Mouse (Mus musculus) MN1 (cell line): Measurements from ENCODE around the gene Zc3h12c.
A peak's percentile ranks its signal among the peaks of the same experiment; 100 is the strongest.

Source experiments
- DNase-seq: peaks from one replicate; pipeline ENCODE4 v3.0.0-alpha.2; 2016; ENCODE audit warnings: low spot score

Gene Zc3h12c

DNA sequence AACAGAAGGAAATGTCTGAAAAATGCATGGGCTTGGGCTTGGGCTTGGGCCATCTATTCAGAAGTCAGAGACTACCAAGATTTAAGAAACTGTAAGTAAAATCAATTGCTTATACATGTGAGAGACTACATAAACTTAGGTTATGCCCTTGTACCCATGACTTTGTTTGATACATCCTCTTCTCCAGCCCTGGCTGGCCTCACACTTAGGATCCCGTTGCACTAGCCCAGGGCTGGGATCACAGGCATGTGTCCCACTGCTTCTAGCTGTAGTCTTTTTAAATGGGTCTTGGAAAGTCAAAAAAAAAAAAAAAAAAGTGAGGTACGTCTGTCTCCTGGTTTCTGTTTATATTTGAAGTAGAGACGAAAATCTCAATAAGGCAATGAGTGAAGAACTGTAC lies 1.3 kb downstream of the Zc3h12c start:
- DNase-seq = peak; percentile 14

- no peak for DNase-seq
Measured at GRCm38 (mm10) chr9:52165706-52166090, 2.7 kb downstream of the Zc3h12c start.

- no peak for DNase-seq
Measured at GRCm38 (mm10) chr9:52165076-52165705, 3.2 kb downstream of the Zc3h12c start.

DNA sequence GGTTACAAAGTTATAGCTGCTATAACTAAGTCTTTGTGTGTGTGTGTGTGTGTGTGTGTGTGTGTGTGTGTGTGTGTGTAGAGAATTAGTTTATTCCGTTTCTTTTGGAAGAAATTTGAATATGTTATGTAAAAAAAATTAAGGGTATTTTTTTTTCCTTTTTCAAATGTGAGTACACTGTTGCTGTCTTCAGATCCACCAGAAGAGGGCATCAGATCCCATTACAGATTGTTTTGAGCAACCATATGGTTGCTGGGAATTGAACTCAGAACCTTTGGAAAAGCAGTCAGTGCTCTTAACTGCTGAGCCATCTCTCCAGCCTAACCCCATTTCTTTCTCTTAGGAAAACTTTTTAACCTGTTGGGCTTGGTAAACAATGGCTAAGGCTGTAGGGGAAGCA lies 7.9 kb downstream of the Zc3h12c start:
- DNase-seq = no peak

DNA sequence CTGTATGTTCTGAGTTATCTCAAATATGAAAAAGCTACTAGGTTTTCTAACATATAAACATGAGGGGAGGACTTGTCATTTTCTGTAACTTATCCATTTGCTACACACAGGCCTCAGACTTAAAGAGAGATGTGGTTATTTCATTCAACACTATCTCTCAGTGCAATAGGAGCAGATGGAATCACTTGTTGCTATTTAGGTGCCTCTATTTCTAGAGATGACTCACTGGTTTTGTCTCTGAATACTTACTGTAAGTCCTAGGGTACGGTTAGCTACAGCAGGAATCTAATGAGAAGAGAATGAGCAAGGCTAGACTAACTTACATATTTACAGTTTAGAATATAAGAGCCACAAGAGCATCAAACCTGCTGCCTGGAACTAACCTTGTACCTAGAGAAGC lies 9.8 kb downstream of the Zc3h12c start:
- DNase-seq = no peak

DNA sequence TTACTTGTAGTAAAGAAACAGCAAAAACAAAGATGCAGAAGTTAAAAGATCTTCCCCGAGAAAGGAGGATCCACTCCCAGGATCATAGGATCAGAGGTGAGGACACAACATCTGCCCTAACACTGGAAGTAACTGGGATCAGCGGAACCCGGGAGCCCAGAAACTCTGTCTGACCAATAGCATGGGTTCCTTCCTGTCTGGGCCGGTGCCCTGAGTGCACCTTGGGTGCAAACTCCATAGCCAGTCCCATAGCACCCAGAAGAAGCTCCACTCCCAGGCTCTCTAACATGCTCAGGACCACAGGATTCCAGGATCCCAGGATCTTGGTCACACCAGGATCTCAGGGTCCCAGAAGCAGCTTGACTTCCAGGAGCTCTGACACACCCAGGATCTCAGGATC lies 13.0 kb downstream of the Zc3h12c start:
- no peak for DNase-seq

- no peak for DNase-seq
Measured at GRCm38 (mm10) chr9:52154253-52154652, 14.1 kb downstream of the Zc3h12c start.

- no peak for DNase-seq
Measured at GRCm38 (mm10) chr9:52152076-52152826, 16.1 kb downstream of the Zc3h12c start.

DNA sequence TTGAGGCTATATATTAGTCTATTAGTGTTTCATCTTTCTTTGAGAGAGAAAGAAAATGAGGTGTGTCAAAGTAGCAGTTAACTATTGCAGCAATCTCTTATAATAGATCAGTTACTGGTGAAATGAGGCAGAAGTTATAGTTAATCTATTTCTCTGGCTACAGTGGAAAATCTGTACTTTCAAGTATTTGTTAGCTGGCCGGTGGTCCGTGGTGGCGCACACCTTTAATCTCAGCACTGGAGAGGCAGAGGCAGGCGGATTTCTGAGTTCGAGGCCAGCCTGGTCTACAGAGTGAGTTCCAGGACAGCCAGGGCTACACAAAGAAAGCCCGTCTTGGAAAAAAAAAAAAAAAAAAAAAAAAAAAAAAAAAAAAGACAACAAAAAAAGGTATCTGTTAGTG lies 18.6 kb downstream of the Zc3h12c start:
- DNase-seq = no peak

- no peak for DNase-seq
Measured at GRCm38 (mm10) chr9:52149286-52149685, 19.1 kb downstream of the Zc3h12c start.

- DNase-seq = no peak
Measured at GRCm38 (mm10) chr9:52148831-52149230, 19.5 kb downstream of the Zc3h12c start.

DNA sequence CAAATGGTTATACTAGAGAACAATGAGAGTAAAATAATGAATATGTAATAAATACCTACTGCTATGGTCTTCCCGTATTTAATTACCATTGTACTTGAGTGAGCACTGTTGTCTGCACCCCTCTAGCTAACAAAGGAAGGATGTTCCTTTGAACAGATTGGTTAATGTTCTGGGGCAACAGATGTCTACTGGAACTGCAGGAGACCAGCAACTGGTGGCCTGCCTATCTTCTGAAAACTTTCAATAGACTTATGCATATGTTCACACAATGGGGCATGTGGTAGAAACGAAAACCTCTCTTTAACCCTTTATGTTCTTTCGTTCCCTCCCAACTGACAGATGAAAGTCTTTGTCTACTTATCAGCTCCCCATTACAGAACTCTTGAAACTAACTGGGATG lies 20.1 kb downstream of the Zc3h12c start:
- DNase-seq = no peak

DNA sequence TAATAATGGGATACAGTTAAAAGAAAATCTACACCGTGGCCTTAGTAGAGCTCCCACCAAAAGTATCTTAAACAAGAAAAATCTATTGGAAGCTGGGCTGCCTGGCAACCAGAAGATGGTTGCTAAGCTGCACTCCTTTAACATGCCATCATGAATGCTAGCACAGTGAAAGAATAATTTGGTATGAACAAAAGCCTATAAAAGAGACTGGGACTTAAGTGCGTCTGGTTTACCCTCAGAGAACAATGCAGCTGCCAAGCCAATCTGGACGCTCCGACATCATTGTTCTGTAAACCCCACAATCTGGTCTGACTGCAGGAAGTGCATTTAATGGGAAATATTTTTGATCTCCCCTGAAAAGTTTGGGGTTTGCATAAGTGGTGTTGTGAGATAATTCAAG lies 22.1 kb downstream of the Zc3h12c start:
- no peak for DNase-seq

DNA sequence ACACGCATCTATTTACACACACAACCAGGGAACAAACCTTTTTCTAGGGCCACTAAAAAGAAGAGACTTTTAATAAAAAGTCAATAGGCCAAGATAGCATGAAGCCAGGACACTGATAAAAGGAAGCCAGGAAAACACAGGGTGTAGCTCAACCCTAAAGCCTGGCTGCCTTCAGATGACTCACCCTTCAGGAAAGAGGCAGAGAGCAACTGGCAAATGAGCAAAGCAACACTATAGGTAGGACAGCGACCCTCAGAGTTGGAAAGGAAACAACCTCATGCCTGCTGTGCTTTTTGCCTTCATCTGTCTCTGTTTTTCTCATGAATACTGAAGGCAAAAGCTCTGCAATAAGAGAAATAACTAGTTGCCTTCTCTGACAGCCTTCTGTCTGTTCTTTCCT lies 35.6 kb downstream of the Zc3h12c start:
- DNase-seq = no peak

DNA sequence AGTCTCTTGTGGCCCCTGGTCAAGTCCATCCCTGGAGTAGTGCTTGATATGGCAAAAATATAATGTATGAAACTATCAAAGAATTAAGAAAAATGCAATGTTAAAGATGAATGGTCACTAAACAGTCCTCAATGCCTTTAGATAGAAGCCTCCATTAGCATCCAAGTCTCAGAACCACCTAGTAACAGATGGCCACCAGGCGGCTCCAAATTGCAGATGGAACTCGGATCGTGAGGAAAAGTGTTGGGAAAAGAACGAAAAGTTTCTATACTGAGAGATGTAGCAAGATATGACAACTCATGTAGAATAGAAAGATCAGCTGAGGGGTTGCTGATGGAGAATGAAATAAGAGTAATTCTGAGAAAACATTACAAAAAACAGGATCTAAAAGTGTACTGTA lies 38.0 kb downstream of the Zc3h12c start:
- DNase-seq = no peak

GRCm38 (mm10) chr9:52125225-52125624 lies 43.1 kb downstream of the Zc3h12c start:
- no peak for DNase-seq

- DNase-seq = no peak
Measured at GRCm38 (mm10) chr9:52119212-52119611, 49.2 kb downstream of the Zc3h12c start.

GRCm38 (mm10) chr9:52113091-52113490 lies 55.3 kb downstream of the Zc3h12c start:
- DNase-seq = no peak

- DNase-seq = no peak
Measured at GRCm38 (mm10) chr9:52110738-52111137, 57.6 kb downstream of the Zc3h12c start.

DNA sequence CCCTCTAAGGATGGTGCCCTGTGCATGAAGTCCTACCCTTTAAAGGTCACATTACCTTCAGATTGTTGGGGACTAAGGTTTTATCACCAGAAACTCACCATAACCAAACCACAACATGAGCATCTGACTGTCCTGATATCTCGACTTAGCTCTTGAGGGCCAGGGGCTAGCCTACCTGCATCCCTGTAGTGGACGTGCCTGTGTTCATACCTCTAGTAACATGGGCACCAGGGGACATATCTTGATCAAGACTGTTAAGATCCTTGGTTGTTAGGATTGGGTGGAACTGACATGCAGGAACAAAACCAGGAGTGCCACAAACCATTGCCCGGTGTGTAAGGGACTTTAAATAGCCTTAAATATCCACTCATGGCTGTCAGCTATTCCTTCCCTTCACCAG lies 61.2 kb downstream of the Zc3h12c start:
- DNase-seq = no peak

DNA sequence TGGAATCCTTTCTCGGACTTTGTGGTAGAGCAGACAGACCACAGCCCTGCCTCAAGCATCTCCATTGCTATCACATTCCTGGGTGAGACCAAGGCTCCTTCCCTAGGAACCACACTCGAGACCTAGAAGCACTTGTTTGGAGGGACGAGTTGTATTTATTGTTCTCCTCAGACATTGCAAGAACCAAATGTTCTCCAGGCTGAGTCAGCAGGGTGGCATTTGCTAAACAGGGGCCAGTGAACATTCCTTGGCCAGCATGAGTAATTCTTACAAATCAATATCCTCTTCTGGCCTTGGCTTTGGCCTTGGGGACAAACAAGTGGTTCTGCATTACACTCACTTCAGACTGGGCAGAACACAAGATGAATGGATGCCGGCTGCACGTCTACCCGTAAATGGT lies 62.9 kb downstream of the Zc3h12c start:
- no peak for DNase-seq

DNA sequence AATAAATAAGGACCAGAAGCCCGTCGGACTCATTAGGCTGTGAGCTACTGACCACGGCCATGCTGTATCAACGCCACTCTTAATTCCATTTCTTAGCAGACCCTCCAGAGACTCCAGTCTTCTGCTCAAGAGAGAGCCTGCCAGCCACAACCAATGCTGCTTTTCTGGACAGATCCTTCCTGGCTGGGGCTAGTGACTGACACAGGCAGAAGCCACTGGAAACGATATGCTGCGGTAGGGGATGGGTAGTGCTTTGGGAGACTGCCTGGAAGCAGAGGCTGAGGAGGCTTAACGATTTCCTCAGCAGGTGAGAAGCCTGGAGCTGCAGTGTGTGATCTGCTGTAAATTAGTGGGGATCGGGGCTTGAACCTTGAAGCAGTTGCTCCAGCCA lies 64.2 kb downstream of the Zc3h12c start:
- no peak for DNase-seq

DNA sequence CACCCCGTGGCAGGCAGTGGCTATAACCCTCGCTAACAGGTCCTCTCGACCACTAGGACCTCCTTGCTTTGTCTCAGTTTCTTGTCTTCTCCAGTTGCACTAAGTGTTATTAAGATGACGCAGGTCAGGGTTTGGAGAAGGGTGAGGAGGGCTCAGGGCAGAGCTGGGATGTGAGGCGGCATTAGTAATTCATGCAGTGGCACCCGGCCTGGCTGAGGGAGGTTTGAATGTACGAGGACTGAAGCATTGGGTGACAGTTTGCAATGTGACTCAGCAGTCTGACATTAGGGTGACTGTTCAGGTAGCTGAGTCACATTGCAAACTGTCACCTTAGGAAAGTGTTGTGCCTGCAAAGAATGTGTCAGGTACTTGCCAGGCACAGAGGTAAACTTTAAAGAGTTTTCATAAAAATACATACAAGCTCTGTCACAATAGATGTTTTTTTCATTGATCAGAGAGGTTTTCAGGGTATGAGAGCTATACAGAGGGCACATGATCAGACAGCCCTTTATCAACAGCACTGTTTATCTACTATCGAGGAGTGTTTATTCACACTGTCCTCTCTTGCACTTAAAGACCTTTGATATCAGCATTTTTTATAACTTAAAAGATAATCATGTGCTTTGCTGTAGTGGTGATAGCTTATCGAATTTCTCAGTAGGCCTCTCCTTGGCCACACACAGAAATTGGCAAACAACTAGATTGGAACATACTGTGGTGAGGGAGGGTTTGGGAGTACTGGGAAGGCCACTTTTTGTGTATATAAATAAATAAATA lies 64.7 kb downstream of the Zc3h12c start:
- no peak for DNase-seq
